Mouse (Mus musculus): ENCODE measurements around the gene Pqlc2.

Pqlc2 gene

GRCm38 (mm10) chr4:139259302-139259871 is 51.1 kb downstream of the Pqlc2 start:
- DNase-seq, result no peak

- DNase-seq, result no peak
Measured at GRCm38 (mm10) chr4:139258621-139259301, 51.7 kb downstream of the Pqlc2 start.

- DNase-seq, result no peak
Measured at GRCm38 (mm10) chr4:139256708-139257107, 53.8 kb downstream of the Pqlc2 start.

- no peak for DNase-seq
Measured at GRCm38 (mm10) chr4:139256146-139256545, 54.4 kb downstream of the Pqlc2 start.

- DNase-seq, result no peak
Measured at GRCm38 (mm10) chr4:139253206-139253605, 57.3 kb downstream of the Pqlc2 start.

GRCm38 (mm10) chr4:139252051-139252760 is 58.3 kb downstream of the Pqlc2 start:
- DNase-seq, result peak; percentile 83

- DNase-seq, result no peak
Measured at GRCm38 (mm10) chr4:139250886-139251285, 59.6 kb downstream of the Pqlc2 start.

GRCm38 (mm10) chr4:139250043-139250442 is 60.5 kb downstream of the Pqlc2 start:
- no peak for DNase-seq

GRCm38 (mm10) chr4:139248736-139249135 is 61.8 kb downstream of the Pqlc2 start:
- no peak for DNase-seq

GRCm38 (mm10) chr4:139247966-139248365 is 62.5 kb downstream of the Pqlc2 start:
- no peak for DNase-seq

- no peak for DNase-seq
Measured at GRCm38 (mm10) chr4:139246130-139246877, 64.2 kb downstream of the Pqlc2 start.

GRCm38 (mm10) chr4:139245534-139245933 is 65.0 kb downstream of the Pqlc2 start:
- DNase-seq, result no peak

GRCm38 (mm10) chr4:139244766-139245165 is 65.7 kb downstream of the Pqlc2 start:
- DNase-seq, result no peak

- no peak for DNase-seq
Measured at GRCm38 (mm10) chr4:139244176-139244575, 66.3 kb downstream of the Pqlc2 start.

All from cerebellum, adult 9-10 months (tissue).